Mouse (Mus musculus) embryo, embryonic 10 days (tissue): Measurements from ENCODE around the gene Xpo5.

Source experiments
- DNase-seq: peaks from one replicate; pipeline ENCODE4 v3.0.0-alpha.2; 2015; ENCODE audit warnings: low spot score

Gene Xpo5

GRCm38 (mm10) chr17:46202421-46203071 is at the start of gene Xpo5, which contains the start of gene Polh:
Gene Xpo5 (plus strand): TSS chr17:46202782.
Gene Polh (minus strand): TSS chr17:46202645.
- DNase-seq: peak; percentile 96

- DNase-seq: peak; percentile 94
Measured at GRCm38 (mm10) chr17:46152847-46153782, 49.5 kb upstream of the Xpo5 start, which contains the start of gene Mad2l1bp. Gene Mad2l1bp (minus strand): TSS chr17:46153553.

GRCm38 (mm10) chr17:46154336-46154735 is 48.2 kb upstream of the Xpo5 start:
- no peak for DNase-seq

GRCm38 (mm10) chr17:46156680-46157079 is 45.9 kb upstream of the Xpo5 start:
- no peak for DNase-seq

- no peak for DNase-seq
Measured at GRCm38 (mm10) chr17:46157131-46157530, 45.5 kb upstream of the Xpo5 start.

GRCm38 (mm10) chr17:46159236-46159635 is 43.3 kb upstream of the Xpo5 start:
- no peak for DNase-seq

- DNase-seq: peak; percentile 91
Measured at GRCm38 (mm10) chr17:46160090-46160662, 42.4 kb upstream of the Xpo5 start.

GRCm38 (mm10) chr17:46160686-46161085 is 41.9 kb upstream of the Xpo5 start, which contains the start of gene Gtpbp2:
Gene Gtpbp2 (plus strand): TSS chr17:46161032.
- DNase-seq: peak; percentile 100

GRCm38 (mm10) chr17:46161179-46161578 is 41.4 kb upstream of the Xpo5 start:
- DNase-seq: peak; percentile 46

GRCm38 (mm10) chr17:46161710-46162109 is 40.9 kb upstream of the Xpo5 start:
- no peak for DNase-seq

GRCm38 (mm10) chr17:46162551-46162950 is 40.0 kb upstream of the Xpo5 start:
- no peak for DNase-seq

- no peak for DNase-seq
Measured at GRCm38 (mm10) chr17:46162951-46163421, 39.6 kb upstream of the Xpo5 start.

- no peak for DNase-seq
Measured at GRCm38 (mm10) chr17:46164301-46164700, 38.3 kb upstream of the Xpo5 start.

GRCm38 (mm10) chr17:46164791-46165190 is 37.8 kb upstream of the Xpo5 start:
- no peak for DNase-seq

GRCm38 (mm10) chr17:46165460-46165859 is 37.1 kb upstream of the Xpo5 start:
- DNase-seq: no peak

GRCm38 (mm10) chr17:46166270-46166669 is 36.3 kb upstream of the Xpo5 start:
- DNase-seq: no peak

- DNase-seq: peak; percentile 30
Measured at GRCm38 (mm10) chr17:46167014-46167413, 35.6 kb upstream of the Xpo5 start.

- no peak for DNase-seq
Measured at GRCm38 (mm10) chr17:46168318-46168717, 34.3 kb upstream of the Xpo5 start.

- DNase-seq: no peak
Measured at GRCm38 (mm10) chr17:46168768-46169167, 33.8 kb upstream of the Xpo5 start.

- DNase-seq: peak; percentile 72
Measured at GRCm38 (mm10) chr17:46170538-46170937, 32.0 kb upstream of the Xpo5 start.

- no peak for DNase-seq
Measured at GRCm38 (mm10) chr17:46182273-46182672, 20.3 kb upstream of the Xpo5 start.

- no peak for DNase-seq
Measured at GRCm38 (mm10) chr17:46188829-46189228, 13.8 kb upstream of the Xpo5 start.
